Mouse (Mus musculus) layer of hippocampus, adult 18-20 months (tissue): Measurements from ENCODE around the gene Prkaca. TPM values are rescaled to one million over a fixed set of nuclear protein-coding genes. Genes with fewer than 3 reads are reported as not detected.
"Not testable (repeated sequence)": the region's sequence is repeated elsewhere in the genome, so short reads cannot be mapped to it uniquely, and the experiment has no call there.

Source experiments
- DNase-seq, 2 experiments: peaks; one replicate each; pipeline ENCODE4 v3.0.0; 2022; ENCODE audit warnings: low spot score in 2 of 2
- total RNA-seq, 2 experiments: library from RNA; stranded (reverse); gene quantifications; 2 replicates each; pipeline ENCODE4 v1.2.3; 2021

Gene Prkaca
- total RNA-seq, 2 experiments from 2014 or later, result 274 to 277 TPM

GRCm38 (mm10) chr8:83974521-83974920, 1.7 kb downstream of the Prkaca start:
- DNase-seq, result no peak

GRCm38 (mm10) chr8:83976101-83976630, 3.4 kb downstream of the Prkaca start:
- DNase-seq, result no peak

- DNase-seq, result no peak
These were observed 4.1 kb downstream of the Prkaca start for GRCm38 (mm10) chr8:83976779-83977350.

GRCm38 (mm10) chr8:83977646-83978045, 4.9 kb downstream of the Prkaca start:
- DNase-seq, result no peak

GRCm38 (mm10) chr8:83978200-83978599, 5.4 kb downstream of the Prkaca start:
- no peak for DNase-seq

- DNase-seq, result no peak
These were observed 7.5 kb downstream of the Prkaca start for GRCm38 (mm10) chr8:83980250-83980649.

GRCm38 (mm10) chr8:83980845-83981244, 8.1 kb downstream of the Prkaca start:
- no peak for DNase-seq

- no peak for DNase-seq
These were observed 8.7 kb downstream of the Prkaca start for GRCm38 (mm10) chr8:83981533-83981932.

GRCm38 (mm10) chr8:83982449-83982848, 9.7 kb downstream of the Prkaca start:
- no peak for DNase-seq

GRCm38 (mm10) chr8:83983222-83983621, 10.4 kb downstream of the Prkaca start:
- not testable (repeated sequence) for DNase-seq

GRCm38 (mm10) chr8:83989243-83989642, 16.4 kb downstream of the Prkaca start:
- DNase-seq, result no peak

- no peak for DNase-seq
These were observed 17.4 kb downstream of the Prkaca start for GRCm38 (mm10) chr8:83990170-83990569.

GRCm38 (mm10) chr8:83992488-83992887, 19.7 kb downstream of the Prkaca start:
- no peak for DNase-seq

GRCm38 (mm10) chr8:83994030-83994429, 21.2 kb downstream of the Prkaca start:
- DNase-seq, result no peak

GRCm38 (mm10) chr8:83995973-83996372, 23.2 kb downstream of the Prkaca start:
- no peak for DNase-seq

GRCm38 (mm10) chr8:83996567-83997505, 24.0 kb downstream of the Prkaca start:
- DNase-seq, result peak in 1 of 2 experiments; percentile 80

- peak in 1 of 2 experiments; percentile 59 for DNase-seq
These were observed 24.8 kb downstream of the Prkaca start, which contains the start of gene Samd1 for GRCm38 (mm10) chr8:83997511-83998141. Gene Samd1, plus strand, starts transcription at chr8:83997672.

- peak in 1 of 2 experiments; percentile 57 for DNase-seq
These were observed 25.7 kb downstream of the Prkaca start for GRCm38 (mm10) chr8:83998231-83999056.

- DNase-seq, result no peak
These were observed 26.4 kb downstream of the Prkaca start for GRCm38 (mm10) chr8:83999057-83999705.

GRCm38 (mm10) chr8:83999825-84000224, 27.0 kb downstream of the Prkaca start:
- no peak for DNase-seq
